Mouse (Mus musculus): ENCODE measurements around the gene Dnmt3l. TPM values are rescaled to one million over a fixed set of nuclear protein-coding genes. Genes with fewer than 3 reads are reported as not detected.

The Dnmt3l gene
- polyA plus RNA-seq, 1 experiment from 2014 or later = not detected

- 31% methylated on average over 10 of the region's 10 CpGs for WGBS (ENCODE audit: insufficient replicate concordance)
- H3K4me3 ChIP-seq (ENCODE audit: low read depth, low read length) = no peak overlapping the region
- H3K27me3 ChIP-seq (ENCODE audit: control insufficient read depth, insufficient read depth, low read depth, low read length) = no peaks in the 10 kb centered on the region
- no peaks in the 10 kb centered on the region for H3K4me1 ChIP-seq (ENCODE audit: control insufficient read depth, low read depth, low read length)
- no peaks in the 10 kb centered on the region for H3K36me3 ChIP-seq (ENCODE audit: control insufficient read depth, insufficient read depth)
- H3K9ac ChIP-seq (ENCODE audit: low read depth, low read length) = no peak overlapping the region
- no peaks in the 10 kb centered on the region for H3K9me3 ChIP-seq (replicated peaks; ENCODE audit: control insufficient read depth, low read length)
- H3K27ac ChIP-seq (ENCODE audit: low read length) = no peak overlapping the region
- no peak for ATAC-seq (ENCODE audit: low read depth)
- no peak overlapping the region for H3K4me2 ChIP-seq (ENCODE audit: low read depth, low read length)
Measured at GRCm38 (mm10) chr10:78086444-78087061, 44.8 kb downstream of the Dnmt3l start.

GRCm38 (mm10) chr10:78087101-78087511 lies 45.4 kb downstream of the Dnmt3l start:
- Histone ChIP-seq H3K9ac (ENCODE audit: low read depth, low read length) (no peak overlapping the region), H3K4me2 (ENCODE audit: low read depth, low read length) (no peak overlapping the region), H3K27ac (ENCODE audit: low read length) (no peak overlapping the region), H3K4me3 (ENCODE audit: low read depth, low read length) (no peak overlapping the region), H3K27me3 (ENCODE audit: control insufficient read depth, insufficient read depth, low read depth, low read length) (no peaks in the 10 kb centered on the region), H3K9me3 (replicated peaks; ENCODE audit: control insufficient read depth, low read length) (no peaks in the 10 kb centered on the region), H3K36me3 (ENCODE audit: control insufficient read depth, insufficient read depth) (no peaks in the 10 kb centered on the region), H3K4me1 (ENCODE audit: control insufficient read depth, low read depth, low read length) (no peaks in the 10 kb centered on the region)
- no peak; the same call in 1 of the 2 replicates for ATAC-seq (ENCODE audit: low read depth)
- WGBS (ENCODE audit: insufficient replicate concordance) = 33% methylated on average over 6 of the region's 6 CpGs

GRCm38 (mm10) chr10:78090246-78090645 lies 48.5 kb downstream of the Dnmt3l start:
- Histone ChIP-seq H3K4me2 (ENCODE audit: low read depth, low read length) (no peak overlapping the region), H3K9me3 (replicated peaks; ENCODE audit: control insufficient read depth, low read length) (no peaks in the 10 kb centered on the region), H3K4me3 (ENCODE audit: low read depth, low read length) (no peak overlapping the region), H3K27ac (ENCODE audit: low read length) (no peak overlapping the region), H3K27me3 (ENCODE audit: control insufficient read depth, insufficient read depth, low read depth, low read length) (no peaks in the 10 kb centered on the region), H3K9ac (ENCODE audit: low read depth, low read length) (no peak overlapping the region), H3K4me1 (ENCODE audit: control insufficient read depth, low read depth, low read length) (no peaks in the 10 kb centered on the region), H3K36me3 (ENCODE audit: control insufficient read depth, insufficient read depth) (no peaks in the 10 kb centered on the region)
- ATAC-seq (ENCODE audit: low read depth) = no peak
- WGBS (ENCODE audit: insufficient replicate concordance) = 27% methylated on average over 6 of the region's 6 CpGs

- no peak for ATAC-seq (ENCODE audit: low read depth)
- WGBS (ENCODE audit: insufficient replicate concordance) = 61% methylated on average over 4 of the region's 4 CpGs
Measured at GRCm38 (mm10) chr10:78090706-78091491, 49.2 kb downstream of the Dnmt3l start.

GRCm38 (mm10) chr10:78091865-78092724 lies 50.3 kb downstream of the Dnmt3l start:
- no peak overlapping the region for H3K27ac ChIP-seq (ENCODE audit: low read length)
- no peaks in the 10 kb centered on the region for H3K27me3 ChIP-seq (ENCODE audit: control insufficient read depth, insufficient read depth, low read depth, low read length)
- no peak overlapping the region for H3K4me3 ChIP-seq (ENCODE audit: low read depth, low read length)
- no peak overlapping the region for H3K4me2 ChIP-seq (ENCODE audit: low read depth, low read length)
- no peaks in the 10 kb centered on the region for H3K36me3 ChIP-seq (ENCODE audit: control insufficient read depth, insufficient read depth)
- H3K4me1 ChIP-seq (ENCODE audit: control insufficient read depth, low read depth, low read length) = no peaks in the 10 kb centered on the region
- no peak overlapping the region for H3K9ac ChIP-seq (ENCODE audit: low read depth, low read length)
- no peak for ATAC-seq (ENCODE audit: low read depth)
- no peaks in the 10 kb centered on the region for H3K9me3 ChIP-seq (replicated peaks; ENCODE audit: control insufficient read depth, low read length)
- WGBS (ENCODE audit: insufficient replicate concordance) = 65% methylated on average over 23 of the region's 23 CpGs

More at GRCm38 (mm10) chr10:78090706-78091491, 49.2 kb downstream of the Dnmt3l start:
- H3K4me3 ChIP-seq (ENCODE audit: low read depth, low read length) = no peak overlapping the region
- no peaks in the 10 kb centered on the region for H3K36me3 ChIP-seq (ENCODE audit: control insufficient read depth, insufficient read depth)
- H3K27ac ChIP-seq (ENCODE audit: low read length) = no peak overlapping the region
- H3K4me2 ChIP-seq (ENCODE audit: low read depth, low read length) = no peak overlapping the region
- no peak overlapping the region for H3K9ac ChIP-seq (ENCODE audit: low read depth, low read length)
- H3K27me3 ChIP-seq (ENCODE audit: control insufficient read depth, insufficient read depth, low read depth, low read length) = no peaks in the 10 kb centered on the region
- no peaks in the 10 kb centered on the region for H3K9me3 ChIP-seq (replicated peaks; ENCODE audit: control insufficient read depth, low read length)
- H3K4me1 ChIP-seq (ENCODE audit: control insufficient read depth, low read depth, low read length) = no peaks in the 10 kb centered on the region

GRCm38 (mm10) chr10:78092725-78093029 lies 50.9 kb downstream of the Dnmt3l start:
- H3K4me3 ChIP-seq (ENCODE audit: low read depth, low read length) = no peak overlapping the region
- no peaks in the 10 kb centered on the region for H3K9me3 ChIP-seq (replicated peaks; ENCODE audit: control insufficient read depth, low read length)
- H3K27ac ChIP-seq (ENCODE audit: low read length) = no peak overlapping the region
- H3K4me2 ChIP-seq (ENCODE audit: low read depth, low read length) = no peak overlapping the region
- no peak overlapping the region for H3K9ac ChIP-seq (ENCODE audit: low read depth, low read length)
- no peak for ATAC-seq (ENCODE audit: low read depth)
- 76% methylated on average over 13 of the region's 13 CpGs for WGBS (ENCODE audit: insufficient replicate concordance)
- H3K36me3 ChIP-seq (ENCODE audit: control insufficient read depth, insufficient read depth) = no peaks in the 10 kb centered on the region
- H3K4me1 ChIP-seq (ENCODE audit: control insufficient read depth, low read depth, low read length) = no peaks in the 10 kb centered on the region
- H3K27me3 ChIP-seq (ENCODE audit: control insufficient read depth, insufficient read depth, low read depth, low read length) = no peaks in the 10 kb centered on the region

GRCm38 (mm10) chr10:78095221-78095620 lies 53.5 kb downstream of the Dnmt3l start:
- Histone ChIP-seq H3K4me1 (ENCODE audit: control insufficient read depth, low read depth, low read length) (no peaks in the 10 kb centered on the region), H3K9me3 (replicated peaks; ENCODE audit: control insufficient read depth, low read length) (no peaks in the 10 kb centered on the region), H3K4me3 (ENCODE audit: low read depth, low read length) (no peak overlapping the region), H3K9ac (ENCODE audit: low read depth, low read length) (no peak overlapping the region), H3K36me3 (ENCODE audit: control insufficient read depth, insufficient read depth) (no peaks in the 10 kb centered on the region), H3K27me3 (ENCODE audit: control insufficient read depth, insufficient read depth, low read depth, low read length) (no peaks in the 10 kb centered on the region), H3K27ac (ENCODE audit: low read length) (no peak overlapping the region), H3K4me2 (ENCODE audit: low read depth, low read length) (no peak overlapping the region)
- no peak for ATAC-seq (ENCODE audit: low read depth)

- Histone ChIP-seq H3K27ac (ENCODE audit: low read length) (no peak overlapping the region), H3K4me1 (ENCODE audit: control insufficient read depth, low read depth, low read length) (no peaks in the 10 kb centered on the region; the same call in 1 of the 2 replicates), H3K27me3 (ENCODE audit: control insufficient read depth, insufficient read depth, low read depth, low read length) (no peaks in the 10 kb centered on the region), H3K9me3 (replicated peaks; ENCODE audit: control insufficient read depth, low read length) (no peaks in the 10 kb centered on the region), H3K4me3 (ENCODE audit: low read depth, low read length) (no peak overlapping the region), H3K36me3 (ENCODE audit: control insufficient read depth, insufficient read depth) (no peaks in the 10 kb centered on the region), H3K4me2 (ENCODE audit: low read depth, low read length) (no peak overlapping the region), H3K9ac (ENCODE audit: low read depth, low read length) (no peak overlapping the region)
- 57% methylated on average over 5 of the region's 5 CpGs for WGBS (ENCODE audit: insufficient replicate concordance)
- ATAC-seq (ENCODE audit: low read depth) = no peak
Measured at GRCm38 (mm10) chr10:78095954-78096931, 54.5 kb downstream of the Dnmt3l start.
